Mouse (Mus musculus): Measurements from ENCODE around the gene Tmc6.
"Not testable (repeated sequence)": the region's sequence is repeated elsewhere in the genome, so short reads cannot be mapped to it uniquely, and the experiment has no call there.

Tmc6 gene

DNA sequence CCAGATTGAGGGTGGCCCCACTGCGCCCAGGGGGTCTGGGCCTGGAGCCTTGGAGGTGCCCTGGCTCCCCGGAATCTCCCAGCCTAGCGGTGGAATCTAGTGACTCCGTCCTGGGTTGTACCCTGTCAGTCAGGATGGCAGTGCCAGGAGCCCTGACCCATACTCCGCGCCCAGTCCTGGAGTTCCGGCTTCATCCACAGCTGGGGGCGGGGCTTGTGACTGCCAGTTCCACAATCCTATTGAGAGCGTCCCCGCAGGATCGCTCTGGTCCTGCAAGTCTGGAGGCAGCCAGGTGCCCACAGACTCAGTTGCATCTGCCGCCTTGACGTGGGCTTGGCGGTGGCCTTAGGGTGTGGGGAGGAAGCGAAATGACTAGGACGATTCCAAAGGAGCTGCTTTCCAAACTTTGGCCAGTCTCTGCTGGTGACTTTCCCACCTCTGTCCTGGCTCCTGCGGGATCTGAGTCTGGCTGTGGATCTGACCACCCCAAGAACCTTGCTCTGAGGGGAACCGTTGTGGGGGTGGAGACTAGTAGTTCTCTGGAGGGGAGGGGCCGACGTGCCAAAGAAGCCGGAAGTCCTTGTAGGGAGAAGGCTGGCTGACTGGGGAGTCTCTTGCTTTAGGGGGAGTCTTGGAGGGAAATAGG, 28.5 kb upstream of the Tmc6 start:
- peak; percentile 78 for DNase-seq (ENCODE audit: low spot score)

DNA sequence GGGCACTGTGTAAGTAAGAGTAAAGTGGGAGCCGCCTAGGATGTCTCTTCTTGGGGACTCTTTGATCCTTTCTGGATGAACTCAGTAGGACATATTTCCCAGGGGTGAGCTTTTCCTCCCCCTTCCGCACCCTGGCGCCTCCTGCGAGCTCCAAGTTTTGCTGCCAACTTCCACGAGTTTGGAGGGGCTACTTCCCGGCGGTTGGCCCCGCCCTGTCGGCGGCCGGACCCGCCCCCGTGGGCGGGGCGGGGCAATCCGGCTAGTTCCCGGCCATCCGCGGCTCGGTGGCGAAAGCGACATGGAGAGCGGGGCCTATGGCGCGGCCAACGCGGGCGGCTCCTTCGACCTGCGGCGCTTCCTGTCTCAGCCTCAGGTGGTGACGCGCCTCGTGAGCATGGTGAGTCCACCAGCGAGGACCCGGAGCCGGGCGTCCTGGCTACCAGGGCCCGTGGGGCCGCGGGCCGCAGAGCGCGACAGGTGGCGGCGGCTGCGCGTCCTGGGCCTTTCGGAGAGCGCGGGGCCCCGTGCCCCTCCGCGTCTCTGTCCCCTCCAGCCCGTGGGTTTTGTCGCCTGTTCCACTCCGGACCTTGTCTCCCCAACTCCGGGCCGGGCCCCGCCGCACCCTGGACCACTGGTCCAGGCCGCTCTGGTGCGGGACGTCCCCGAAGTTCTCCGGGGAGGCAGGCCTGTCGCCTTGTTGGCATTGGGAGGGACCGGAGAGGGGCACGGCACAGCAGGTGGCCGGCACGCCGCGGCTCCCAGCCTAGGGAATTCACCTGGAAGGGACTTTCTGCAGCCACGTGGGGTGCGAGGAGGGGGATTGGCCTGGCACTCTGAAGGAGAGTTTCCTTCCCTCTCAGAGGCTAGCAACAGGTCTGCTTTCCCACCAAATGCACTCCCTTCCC, 27.7 kb upstream of the Tmc6 start, which contains the start of the genes Gm20708 and Syngr2:
Gene Gm20708, plus strand, starts transcription at position 262 of the 905 bp plus-strand sequence.
Gene Syngr2, plus strand, starts transcription at position 262 of the 905 bp plus-strand sequence.
- peak; percentile 80 for DNase-seq (ENCODE audit: low spot score)

DNA sequence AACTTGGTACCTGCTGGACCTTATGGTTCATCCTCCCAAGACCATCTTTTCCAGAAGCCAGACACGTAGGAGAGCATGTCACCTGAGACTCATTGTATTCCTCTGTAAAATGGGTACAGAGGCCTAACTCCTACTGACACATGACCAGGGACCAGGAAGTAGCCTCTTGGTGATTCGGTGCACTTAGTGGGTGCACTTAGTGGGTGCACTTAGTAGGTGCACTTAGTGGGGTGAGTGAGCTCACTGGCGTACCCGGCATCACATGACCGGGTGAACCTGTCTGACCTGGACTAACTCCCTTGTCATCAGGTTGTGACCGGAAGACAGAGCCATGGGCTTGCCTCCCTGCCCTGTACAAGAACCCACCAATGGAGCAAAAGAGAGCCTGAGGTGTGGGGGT, 24.8 kb upstream of the Tmc6 start:
- DNase-seq (ENCODE audit: low spot score) = no peak

DNA sequence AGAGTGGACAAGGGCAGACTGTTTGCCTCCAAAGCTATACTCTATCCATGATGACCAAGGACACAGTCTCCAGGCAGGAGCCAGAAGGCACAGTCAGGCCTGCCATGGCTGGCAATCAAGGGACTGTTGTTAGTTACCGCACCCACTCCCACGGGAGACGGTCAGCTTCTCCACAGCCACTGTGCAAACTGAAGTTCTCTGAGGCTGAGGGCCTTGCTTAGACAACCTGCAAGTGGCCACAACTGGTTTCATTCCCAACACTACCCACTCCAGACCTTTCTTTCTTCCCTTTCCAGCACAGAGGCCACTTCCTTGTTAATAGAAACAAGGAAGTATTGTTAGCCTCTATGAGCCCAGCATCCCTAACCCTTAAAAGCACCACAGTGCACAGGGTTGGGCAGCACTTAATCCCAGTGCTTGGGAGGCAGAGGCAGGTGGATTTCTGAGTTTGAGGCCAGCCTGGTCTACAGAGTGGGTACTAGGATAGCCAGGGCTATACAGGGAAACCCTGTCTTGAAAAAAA, 21.2 kb upstream of the Tmc6 start:
- DNase-seq (ENCODE audit: low spot score) = no peak

DNA sequence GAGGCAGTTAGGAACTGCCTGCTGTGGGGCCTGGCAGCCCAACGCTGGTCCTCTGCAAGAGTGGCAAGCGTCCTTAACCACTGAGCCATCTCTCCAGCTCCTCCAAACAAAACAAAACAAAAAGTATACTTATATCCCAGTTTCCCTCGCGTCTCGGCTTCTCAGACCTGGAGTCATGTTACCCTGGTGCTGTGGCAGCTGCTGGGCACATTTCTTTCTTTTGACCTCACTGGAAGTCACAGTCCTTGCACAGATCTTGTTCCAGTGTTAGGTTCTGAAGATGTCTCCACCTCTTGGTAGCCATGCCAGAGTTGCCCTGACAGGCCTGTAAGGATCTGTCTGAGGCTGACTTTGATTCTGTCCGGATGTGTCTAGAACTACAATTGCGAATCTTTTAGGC, 19.7 kb upstream of the Tmc6 start:
- DNase-seq (ENCODE audit: low spot score) = no peak

- no peak for DNase-seq (ENCODE audit: low spot score)
Observed at GRCm38 (mm10) chr11:117800038-117800437, 18.0 kb upstream of the Tmc6 start.

DNA sequence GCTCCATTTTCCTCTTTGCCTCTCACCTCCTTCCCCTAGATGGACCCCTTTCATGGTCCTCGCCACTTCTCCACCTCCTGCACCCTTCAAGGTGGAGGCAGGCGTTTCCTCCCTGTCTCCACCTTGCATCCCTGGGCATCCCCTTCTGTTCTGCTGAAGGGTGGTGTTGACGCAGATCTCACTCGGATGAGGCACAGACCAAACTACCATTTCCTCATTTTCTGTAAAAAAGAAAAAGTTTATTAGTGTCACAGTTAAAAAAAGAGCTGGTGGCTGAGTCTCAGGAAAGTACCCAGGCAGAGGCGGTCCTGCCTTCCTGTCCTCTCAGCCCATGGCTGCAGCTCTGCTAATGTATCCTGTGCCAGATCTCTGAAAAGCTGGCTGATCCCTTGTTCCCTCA, 17.2 kb upstream of the Tmc6 start:
- no peak for DNase-seq (ENCODE audit: low spot score)

DNA sequence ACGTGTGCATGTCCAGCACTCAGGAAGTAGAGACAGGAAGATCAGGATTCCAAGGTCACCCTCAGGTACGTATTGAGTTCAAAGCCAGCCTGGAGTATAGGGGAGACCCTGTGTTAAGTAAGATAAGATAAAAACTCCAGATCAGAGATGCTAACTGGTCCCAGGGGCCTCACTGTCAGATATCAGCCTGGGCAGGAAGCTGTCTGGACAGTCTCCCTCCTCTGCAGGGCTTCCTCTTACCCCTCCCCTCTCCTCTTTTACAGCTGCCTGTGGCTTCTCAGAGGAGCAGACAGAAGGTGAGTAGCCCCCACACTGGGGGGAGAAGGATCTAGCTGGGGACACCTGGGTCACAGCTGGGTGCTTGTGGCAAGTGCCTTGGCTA, 16.2 kb upstream of the Tmc6 start:
- no peak for DNase-seq (ENCODE audit: low spot score)

GRCm38 (mm10) chr11:117797511-117798159, 15.6 kb upstream of the Tmc6 start, which contains the start of gene 6030468B19Rik:
Gene 6030468B19Rik, plus strand, starts transcription at chr11:117797660.
- peak; percentile 36 for DNase-seq (ENCODE audit: low spot score)

DNA sequence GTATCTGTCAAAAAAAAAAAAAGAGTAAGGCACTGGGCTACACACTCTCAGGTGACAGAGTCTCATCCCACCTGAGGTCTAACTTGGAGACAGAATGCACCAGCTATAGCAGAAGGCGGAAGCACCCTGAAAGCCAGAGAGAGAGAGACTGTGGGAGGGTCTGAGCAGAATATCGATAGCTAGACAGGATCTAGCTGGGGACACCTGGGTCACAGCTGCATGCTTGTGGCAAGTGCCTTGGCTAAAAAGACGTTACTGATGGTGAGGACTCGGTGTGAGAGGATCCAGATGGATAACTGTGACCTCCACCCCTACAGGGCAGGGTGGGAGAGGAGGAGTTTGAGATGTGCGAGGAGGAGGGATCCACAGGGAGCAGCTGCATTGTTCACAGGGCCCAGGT, 15.0 kb upstream of the Tmc6 start:
- DNase-seq (ENCODE audit: low spot score) = no peak

DNA sequence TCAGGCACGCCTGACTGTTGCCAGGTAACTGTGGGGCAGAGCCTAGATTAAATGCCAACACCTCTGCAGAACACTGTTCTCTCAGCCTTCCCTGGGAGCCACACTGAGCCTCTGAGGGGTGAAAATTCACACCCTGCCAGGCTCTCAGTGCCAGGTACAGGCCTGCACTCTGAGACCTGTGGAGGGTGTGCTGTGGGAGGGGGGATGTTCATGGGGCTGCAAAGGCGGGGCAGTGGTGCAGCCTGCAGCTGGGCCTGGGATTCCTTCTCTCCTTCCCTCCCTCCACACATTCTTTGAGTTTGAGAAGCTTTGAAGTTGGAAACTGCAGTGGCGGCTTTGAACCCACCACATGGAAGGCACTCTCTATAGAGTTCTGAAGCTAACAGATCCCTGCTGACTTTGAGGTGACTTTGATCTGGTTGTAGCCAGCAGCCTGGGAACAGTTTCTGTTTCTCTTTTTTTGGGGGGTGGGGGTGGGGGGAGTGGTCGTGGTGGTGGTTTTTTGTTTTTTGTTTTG, 12.1 kb upstream of the Tmc6 start:
- DNase-seq (ENCODE audit: low spot score) = no peak

- peak; percentile 92 for DNase-seq (ENCODE audit: low spot score)
Observed at GRCm38 (mm10) chr11:117792281-117792888, 10.4 kb upstream of the Tmc6 start.

DNA sequence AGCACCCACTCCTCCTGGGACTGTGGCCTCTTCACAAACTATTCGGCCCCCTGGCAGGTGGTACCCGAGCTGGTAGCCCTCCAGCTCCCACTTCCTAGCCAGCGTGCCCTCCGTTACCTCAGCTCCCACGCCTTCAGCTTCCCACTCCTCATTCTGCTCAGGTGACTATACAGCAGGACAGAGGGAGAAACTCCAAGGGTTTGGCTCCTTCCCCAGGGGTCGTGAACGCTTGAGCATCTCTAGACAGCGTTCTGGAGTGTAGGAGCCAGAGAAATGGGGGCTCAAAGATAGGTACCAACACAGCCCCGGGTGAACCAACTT, 9.4 kb upstream of the Tmc6 start:
- DNase-seq (ENCODE audit: low spot score) = no peak

GRCm38 (mm10) chr11:117790703-117791440, 8.9 kb upstream of the Tmc6 start:
- peak; percentile 84 for DNase-seq (ENCODE audit: low spot score)

DNA sequence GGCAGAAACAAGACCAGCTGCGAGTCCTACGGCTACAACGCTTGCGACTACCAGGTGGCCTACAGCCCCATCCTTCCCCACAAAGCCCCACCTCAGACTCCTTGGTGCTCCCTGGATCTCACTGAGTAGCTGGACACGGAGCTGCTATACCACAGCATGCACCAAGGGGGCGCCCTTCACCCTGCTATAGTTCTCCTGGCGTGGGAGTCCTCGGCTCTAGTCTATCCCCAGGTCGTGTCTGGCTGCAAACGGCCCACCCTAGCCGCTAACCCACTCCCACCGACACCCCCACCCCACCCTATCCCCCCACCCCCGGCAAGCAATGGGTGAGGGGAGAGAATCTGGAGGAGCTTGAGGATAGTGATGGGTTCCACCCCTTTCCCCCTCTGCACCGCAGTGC, 8.3 kb upstream of the Tmc6 start:
- DNase-seq (ENCODE audit: low spot score) = peak; percentile 78

GRCm38 (mm10) chr11:117788481-117788880, 6.5 kb upstream of the Tmc6 start:
- DNase-seq (ENCODE audit: low spot score) = not testable (repeated sequence)

GRCm38 (mm10) chr11:117786294-117786693, 4.3 kb upstream of the Tmc6 start:
- peak; percentile 46 for DNase-seq (ENCODE audit: low spot score)

DNA sequence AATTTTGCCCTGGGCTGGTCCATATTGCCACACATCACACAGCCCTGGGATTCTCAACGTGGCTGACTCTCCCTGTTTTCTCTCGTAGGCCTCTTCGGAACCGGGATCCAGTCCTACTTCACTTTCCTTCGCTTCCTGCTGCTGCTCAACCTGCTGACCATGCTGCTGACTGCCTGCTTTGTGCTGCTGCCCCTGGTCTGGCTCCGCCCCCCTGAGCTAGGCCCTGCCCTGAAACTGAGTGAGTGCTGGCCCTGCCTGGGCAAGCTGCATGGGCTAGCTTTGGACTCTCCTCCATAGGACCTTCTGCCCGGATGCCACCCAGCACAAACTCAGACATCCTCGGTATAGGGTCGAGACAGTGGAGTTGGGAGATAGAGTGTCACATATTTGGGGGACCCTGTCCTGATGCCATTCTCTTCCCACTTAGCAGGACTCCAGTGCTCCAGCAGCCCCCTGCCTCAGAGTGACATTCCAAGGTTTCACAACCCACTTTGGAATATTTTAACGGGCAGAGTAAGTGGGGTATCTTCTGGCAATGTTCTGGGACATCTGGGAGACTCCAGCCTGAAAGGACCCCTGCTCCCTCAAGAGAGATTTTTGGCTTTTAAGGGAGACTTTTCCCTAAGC, 1.8 kb upstream of the Tmc6 start:
- DNase-seq (ENCODE audit: low spot score) = peak; percentile 43

- DNase-seq (ENCODE audit: low spot score) = peak; percentile 63
Observed at GRCm38 (mm10) chr11:117783089-117783488, 1.1 kb upstream of the Tmc6 start.

GRCm38 (mm10) chr11:117782705-117783034, 672 bp upstream of the Tmc6 start:
- no peak for DNase-seq (ENCODE audit: low spot score)

All from yolk sac, embryonic 10.5 days (tissue).